Mouse (Mus musculus): ENCODE measurements around the gene Vamp9. TPM values are rescaled to one million over a fixed set of nuclear protein-coding genes. Genes with fewer than 3 reads are reported as not detected.
A peak's percentile ranks its signal among the peaks of the same experiment; 100 is the strongest.

Gene Vamp9
- polyA plus RNA-seq, 1 experiment from 2014 or later, result 0.72 TPM

- Histone ChIP-seq H3K27me3 (no peaks in the 10 kb centered on the region; the same call in 1 of the 2 replicates), H3K9me3 (no peaks in the 10 kb centered on the region), H3K4me2 (no peak overlapping the region), H3K27ac (no peak overlapping the region), H3K36me3 (no peaks in the 10 kb centered on the region), H3K4me1 (no peaks in the 10 kb centered on the region), H3K9ac (no peak overlapping the region), H3K4me3 (no peak overlapping the region)
- no peak for ATAC-seq (ENCODE audit: insufficient number of reproducible peaks, insufficient read depth, low FRiP score, low TSS enrichment, low read depth)
- 68% methylated on average over 1 of the region's 1 CpGs for WGBS
Observed at GRCm38 (mm10) chr5:99887133-99887532, 18.9 kb upstream of the Vamp9 start.

GRCm38 (mm10) chr5:99891516-99892441, 14.3 kb upstream of the Vamp9 start:
- no peak overlapping the region for H3K4me2 ChIP-seq
- H3K9me3 ChIP-seq, result no peaks in the 10 kb centered on the region
- no peak overlapping the region for H3K27ac ChIP-seq
- H3K36me3 ChIP-seq, result no peaks in the 10 kb centered on the region
- H3K27me3 ChIP-seq, result no peaks in the 10 kb centered on the region
- no peak for ATAC-seq (ENCODE audit: insufficient number of reproducible peaks, insufficient read depth, low FRiP score, low TSS enrichment, low read depth)
- no peak overlapping the region for H3K9ac ChIP-seq
- H3K4me3 ChIP-seq, result no peak overlapping the region
- no peaks in the 10 kb centered on the region for H3K4me1 ChIP-seq
- WGBS, result 59% methylated on average over 12 of the region's 12 CpGs

GRCm38 (mm10) chr5:99900041-99900440, 6.0 kb upstream of the Vamp9 start:
- Histone ChIP-seq H3K9ac (peak overlapping the region; percentile 6; the same call in 1 of the 2 replicates), H3K36me3 (no peaks in the 10 kb centered on the region), H3K27ac (no peak overlapping the region), H3K4me2 (no peak overlapping the region), H3K4me3 (no peak overlapping the region), H3K4me1 (no peaks in the 10 kb centered on the region), H3K27me3 (peaks cover 3% of the 10 kb centered on the region; the same call in 1 of the 2 replicates), H3K9me3 (no peaks in the 10 kb centered on the region)
- ATAC-seq (ENCODE audit: insufficient number of reproducible peaks, insufficient read depth, low FRiP score, low TSS enrichment, low read depth), result no peak
- WGBS, result 8% methylated on average over 6 of the region's 6 CpGs

- H3K9me3 ChIP-seq, result no peaks in the 10 kb centered on the region
- WGBS, result 58% methylated on average over 7 of the region's 7 CpGs
- no peaks in the 10 kb centered on the region for H3K36me3 ChIP-seq
- H3K27ac ChIP-seq, result peak overlapping the region; percentile 96
- no peaks in the 10 kb centered on the region for H3K4me1 ChIP-seq
- peak overlapping the region; percentile 63 for H3K4me3 ChIP-seq
- H3K27me3 ChIP-seq, result no peaks in the 10 kb centered on the region
- peak; percentile 3; the same call in 1 of the 2 replicates for ATAC-seq (ENCODE audit: insufficient number of reproducible peaks, insufficient read depth, low FRiP score, low TSS enrichment, low read depth)
- H3K4me2 ChIP-seq, result peak overlapping the region; percentile 61; the same call in 1 of the 2 replicates
- no peak overlapping the region for H3K9ac ChIP-seq
Observed at GRCm38 (mm10) chr5:99905731-99906130, 323 bp upstream of the Vamp9 start.

GRCm38 (mm10) chr5:99915494-99915893, 9.4 kb downstream of the Vamp9 start:
- ATAC-seq (ENCODE audit: insufficient number of reproducible peaks, insufficient read depth, low FRiP score, low TSS enrichment, low read depth), result no peak
- H3K27ac ChIP-seq, result no peak overlapping the region
- 0 out of 2 replicates have a peak, but pooled peaks cover 10% of the 10 kb centered on the region for H3K4me1 ChIP-seq
- no peak overlapping the region for H3K9ac ChIP-seq
- 44% methylated on average over 7 of the region's 7 CpGs for WGBS
- no peak overlapping the region for H3K4me3 ChIP-seq
- no peaks in the 10 kb centered on the region; the same call in 1 of the 2 replicates for H3K27me3 ChIP-seq
- H3K36me3 ChIP-seq, result no peaks in the 10 kb centered on the region
- H3K9me3 ChIP-seq, result no peaks in the 10 kb centered on the region
- no peak overlapping the region for H3K4me2 ChIP-seq

- Histone ChIP-seq H3K4me3 (no peak overlapping the region), H3K36me3 (no peaks in the 10 kb centered on the region), H3K9me3 (no peaks in the 10 kb centered on the region), H3K4me2 (no peak overlapping the region), H3K4me1 (no peaks in the 10 kb centered on the region), H3K27me3 (no peaks in the 10 kb centered on the region; the same call in 1 of the 2 replicates), H3K9ac (no peak overlapping the region), H3K27ac (no peak overlapping the region)
- WGBS, result 88% methylated on average over 8 of the region's 8 CpGs
- ATAC-seq (ENCODE audit: insufficient number of reproducible peaks, insufficient read depth, low FRiP score, low TSS enrichment, low read depth), result no peak
Observed at GRCm38 (mm10) chr5:99922033-99922432, 16.0 kb downstream of the Vamp9 start.

- Histone ChIP-seq H3K27ac (no peak overlapping the region), H3K4me1 (no peaks in the 10 kb centered on the region), H3K9ac (no peak overlapping the region), H3K36me3 (no peaks in the 10 kb centered on the region), H3K9me3 (no peaks in the 10 kb centered on the region), H3K27me3 (no peaks in the 10 kb centered on the region; the same call in 1 of the 2 replicates), H3K4me2 (no peak overlapping the region), H3K4me3 (no peak overlapping the region)
- WGBS, result 51% methylated on average over 4 of the region's 4 CpGs
- no peak for ATAC-seq (ENCODE audit: insufficient number of reproducible peaks, insufficient read depth, low FRiP score, low TSS enrichment, low read depth)
Observed at GRCm38 (mm10) chr5:99927951-99928350, 21.9 kb downstream of the Vamp9 start.

GRCm38 (mm10) chr5:99931910-99932309, 25.9 kb downstream of the Vamp9 start:
- H3K27me3 ChIP-seq, result no peaks in the 10 kb centered on the region
- WGBS, result 83% methylated on average over 6 of the region's 6 CpGs
- ATAC-seq (ENCODE audit: insufficient number of reproducible peaks, insufficient read depth, low FRiP score, low TSS enrichment, low read depth), result no peak
- no peak overlapping the region for H3K27ac ChIP-seq
- no peaks in the 10 kb centered on the region for H3K36me3 ChIP-seq
- H3K9ac ChIP-seq, result no peak overlapping the region
- H3K9me3 ChIP-seq, result no peaks in the 10 kb centered on the region
- no peaks in the 10 kb centered on the region for H3K4me1 ChIP-seq
- H3K4me3 ChIP-seq, result no peak overlapping the region
- no peak overlapping the region for H3K4me2 ChIP-seq

- Histone ChIP-seq H3K4me2 (no peak overlapping the region), H3K36me3 (no peaks in the 10 kb centered on the region), H3K9ac (no peak overlapping the region), H3K27ac (no peak overlapping the region), H3K4me1 (no peaks in the 10 kb centered on the region), H3K4me3 (no peak overlapping the region), H3K27me3 (no peaks in the 10 kb centered on the region), H3K9me3 (peaks cover 5% of the 10 kb centered on the region; the same call in 1 of the 2 replicates)
- ATAC-seq (ENCODE audit: insufficient number of reproducible peaks, insufficient read depth, low FRiP score, low TSS enrichment, low read depth), result no peak
- 82% methylated on average over 3 of the region's 3 CpGs for WGBS
Observed at GRCm38 (mm10) chr5:99939440-99939839, 33.4 kb downstream of the Vamp9 start.

GRCm38 (mm10) chr5:99941273-99941672, 35.2 kb downstream of the Vamp9 start:
- peaks cover 7% of the 10 kb centered on the region for H3K36me3 ChIP-seq
- no peak overlapping the region for H3K27ac ChIP-seq
- H3K4me3 ChIP-seq, result no peak overlapping the region
- 71% methylated on average over 10 of the region's 10 CpGs for WGBS
- peaks cover 10% of the 10 kb centered on the region; the same call in 1 of the 2 replicates for H3K9me3 ChIP-seq
- ATAC-seq (ENCODE audit: insufficient number of reproducible peaks, insufficient read depth, low FRiP score, low TSS enrichment, low read depth), result no peak
- H3K4me1 ChIP-seq, result no peaks in the 10 kb centered on the region
- no peaks in the 10 kb centered on the region for H3K27me3 ChIP-seq
- H3K9ac ChIP-seq, result no peak overlapping the region
- no peak overlapping the region for H3K4me2 ChIP-seq

- ATAC-seq (ENCODE audit: insufficient number of reproducible peaks, insufficient read depth, low FRiP score, low TSS enrichment, low read depth), result no peak
- H3K9me3 ChIP-seq, result peaks cover 10% of the 10 kb centered on the region; the same call in 1 of the 2 replicates
- H3K4me3 ChIP-seq, result no peak overlapping the region
- H3K27me3 ChIP-seq, result no peaks in the 10 kb centered on the region
- H3K36me3 ChIP-seq, result peaks cover 7% of the 10 kb centered on the region
- H3K27ac ChIP-seq, result no peak overlapping the region
- no peak overlapping the region for H3K9ac ChIP-seq
- no peak overlapping the region for H3K4me2 ChIP-seq
- no peaks in the 10 kb centered on the region for H3K4me1 ChIP-seq
- 57% methylated on average over 10 of the region's 10 CpGs for WGBS
Observed at GRCm38 (mm10) chr5:99941776-99942502, 35.9 kb downstream of the Vamp9 start.

Data from embryonic facial prominence, embryonic 13.5 days (tissue).